Mouse (Mus musculus) liver, postnatal 0 days (tissue): ENCODE results near the gene Klrb1f.

Experiments used
- CTCF ChIP-seq: sonication (generic); IDR thresholded peaks from 2 replicates; pipeline ENCODE4 v1.5.1; 2016; ENCODE audit warnings: antibody characterized with exemption, low read depth
- EP300 ChIP-seq: IDR thresholded peaks from 2 replicates; pipeline ENCODE4 v1.6.1; 2016; ENCODE audit warnings: antibody characterized with exemption, low read depth, mild to moderate bottlenecking

GRCm38 (mm10) chr6:129056237-129056636 is 10.5 kb downstream of the Klrb1f start:
- no peak for TF ChIP-seq EP300
- TF ChIP-seq CTCF: no peak
